Mouse (Mus musculus): ENCODE measurements at regions not wholly inside any gene's neighbourhood (a gene's known extent, or its start where the extent isn't known, plus 50 kb on each side); places are given as distances from the start of the nearest gene placed in this dataset.

- no peaks in the 10 kb centered on the region for H3K36me3 ChIP-seq (ENCODE audit: control insufficient read depth, insufficient read depth, low read length)
- WGBS, result 23% methylated on average over 2 of the region's 2 CpGs
- H3K79me2 ChIP-seq (replicated peaks; ENCODE audit: control insufficient read depth, insufficient read depth, low read length), result no peaks in the 10 kb centered on the region
- H3K4me3 ChIP-seq, result no peak overlapping the region
- H3K9ac ChIP-seq (ENCODE audit: low read depth, low read length), result no peak overlapping the region
- no peak for DNase-seq
- H3K27ac ChIP-seq, result no peak overlapping the region
- intact Hi-C loops (cut with DNase I), result no loop called here
- H3K4me1 ChIP-seq (ENCODE audit: control insufficient read depth, insufficient read depth, low read length), result no peaks in the 10 kb centered on the region
- H3K27me3 ChIP-seq (ENCODE audit: control insufficient read depth, insufficient read depth, low read length), result no peaks in the 10 kb centered on the region
- no peak for TF ChIP-seq EP300 (IDR thresholded peaks at IDR 0.05; ENCODE audit: insufficient read depth, low read depth, low read length)
- TF ChIP-seq POLR2A (IDR thresholded peaks at IDR 0.05; ENCODE audit: insufficient read depth, low read depth, low read length), result no peak
- TF ChIP-seq CTCF (IDR thresholded peaks at IDR 0.05), result no peak
These were observed 101.7 kb upstream of the Kiz start for GRCm38 (mm10) chr2:146753988-146754387.

GRCm38 (mm10) chr2:146763522-146764144 lies 92.0 kb upstream of the Kiz start:
- DNase-seq, result no peak
- 74% methylated on average over 18 of the region's 18 CpGs for WGBS

GRCm38 (mm10) chr2:146764313-146765255 lies 91.1 kb upstream of the Kiz start:
- no peak overlapping the region for H3K27ac ChIP-seq
- no peaks in the 10 kb centered on the region for H3K4me1 ChIP-seq (ENCODE audit: control insufficient read depth, insufficient read depth, low read length)
- no peaks in the 10 kb centered on the region for H3K36me3 ChIP-seq (ENCODE audit: control insufficient read depth, insufficient read depth, low read length)
- H3K27me3 ChIP-seq (ENCODE audit: control insufficient read depth, insufficient read depth, low read length), result no peaks in the 10 kb centered on the region
- WGBS, result 68% methylated on average over 12 of the region's 12 CpGs
- TF ChIP-seq EP300 (IDR thresholded peaks at IDR 0.05; ENCODE audit: insufficient read depth, low read depth, low read length), result no peak
- TF ChIP-seq CTCF (IDR thresholded peaks at IDR 0.05), result no peak
- TF ChIP-seq POLR2A (IDR thresholded peaks at IDR 0.05; ENCODE audit: insufficient read depth, low read depth, low read length), result no peak
- DNase-seq, result no peak
- no peak overlapping the region for H3K9ac ChIP-seq (ENCODE audit: low read depth, low read length)
- H3K79me2 ChIP-seq (replicated peaks; ENCODE audit: control insufficient read depth, insufficient read depth, low read length), result no peaks in the 10 kb centered on the region
- no peak overlapping the region for H3K4me3 ChIP-seq
- intact Hi-C loops (cut with DNase I), result no loop called here

More at GRCm38 (mm10) chr2:146763522-146764144, 92.0 kb upstream of the Kiz start:
- Histone ChIP-seq H3K27me3 (ENCODE audit: control insufficient read depth, insufficient read depth, low read length) (no peaks in the 10 kb centered on the region), H3K4me1 (ENCODE audit: control insufficient read depth, insufficient read depth, low read length) (no peaks in the 10 kb centered on the region), H3K79me2 (replicated peaks; ENCODE audit: control insufficient read depth, insufficient read depth, low read length) (no peaks in the 10 kb centered on the region), H3K4me3 (no peak overlapping the region), H3K27ac (no peak overlapping the region), H3K36me3 (ENCODE audit: control insufficient read depth, insufficient read depth, low read length) (no peaks in the 10 kb centered on the region), H3K9ac (ENCODE audit: low read depth, low read length) (no peak overlapping the region)
- TF ChIP-seq CTCF (IDR thresholded peaks at IDR 0.05) (no peak), EP300 (IDR thresholded peaks at IDR 0.05; ENCODE audit: insufficient read depth, low read depth, low read length) (no peak), POLR2A (IDR thresholded peaks at IDR 0.05; ENCODE audit: insufficient read depth, low read depth, low read length) (no peak)
- intact Hi-C loops (cut with DNase I), result no loop called here

GRCm38 (mm10) chr2:146774876-146775275 lies 80.8 kb upstream of the Kiz start:
- H3K27ac ChIP-seq, result no peak overlapping the region
- no peak overlapping the region for H3K9ac ChIP-seq (ENCODE audit: low read depth, low read length)
- H3K4me3 ChIP-seq, result no peak overlapping the region
- no peaks in the 10 kb centered on the region for H3K36me3 ChIP-seq (ENCODE audit: control insufficient read depth, insufficient read depth, low read length)
- DNase-seq, result no peak
- intact Hi-C loops (cut with DNase I), result no loop called here
- H3K79me2 ChIP-seq (replicated peaks; ENCODE audit: control insufficient read depth, insufficient read depth, low read length), result no peaks in the 10 kb centered on the region
- no peak for TF ChIP-seq POLR2A (IDR thresholded peaks at IDR 0.05; ENCODE audit: insufficient read depth, low read depth, low read length)
- TF ChIP-seq CTCF (IDR thresholded peaks at IDR 0.05), result no peak
- no peak for TF ChIP-seq EP300 (IDR thresholded peaks at IDR 0.05; ENCODE audit: insufficient read depth, low read depth, low read length)
- 25% methylated on average over 2 of the region's 2 CpGs for WGBS
- H3K27me3 ChIP-seq (ENCODE audit: control insufficient read depth, insufficient read depth, low read length), result no peaks in the 10 kb centered on the region
- no peaks in the 10 kb centered on the region for H3K4me1 ChIP-seq (ENCODE audit: control insufficient read depth, insufficient read depth, low read length)

GRCm38 (mm10) chr2:146787132-146787810 lies 68.4 kb upstream of the Kiz start:
- 18% methylated on average over 11 of the region's 11 CpGs for WGBS
- Histone ChIP-seq H3K36me3 (ENCODE audit: control insufficient read depth, insufficient read depth, low read length) (no peaks in the 10 kb centered on the region), H3K9ac (ENCODE audit: low read depth, low read length) (no peak overlapping the region), H3K27me3 (ENCODE audit: control insufficient read depth, insufficient read depth, low read length) (no peaks in the 10 kb centered on the region), H3K79me2 (replicated peaks; ENCODE audit: control insufficient read depth, insufficient read depth, low read length) (no peaks in the 10 kb centered on the region), H3K4me3 (no peak overlapping the region), H3K27ac (no peak overlapping the region), H3K4me1 (ENCODE audit: control insufficient read depth, insufficient read depth, low read length) (no peaks in the 10 kb centered on the region)
- intact Hi-C loops (cut with DNase I), result no loop called here
- no peak for DNase-seq
- TF ChIP-seq POLR2A (IDR thresholded peaks at IDR 0.05; ENCODE audit: insufficient read depth, low read depth, low read length), result no peak
- TF ChIP-seq EP300 (IDR thresholded peaks at IDR 0.05; ENCODE audit: insufficient read depth, low read depth, low read length), result no peak
- TF ChIP-seq CTCF (IDR thresholded peaks at IDR 0.05), result no peak

All from heart, adult 2 months (tissue).